Mouse (Mus musculus) heart, adult 2 months (tissue): Measurements from ENCODE around the gene Kcnip3.

Experiments used
- CTCF ChIP-seq: fragments of 200-600 bp; IDR thresholded peaks from 2 replicates; pipeline ENCODE4 v1.8.1; 2022; ENCODE audit warnings: antibody characterized with exemption, mild to moderate bottlenecking, moderate library complexity
- EP300 ChIP-seq: fragments of 200-500 bp; IDR thresholded peaks from 2 replicates; pipeline ENCODE4 v1.6.1; 2011; ENCODE audit warnings: low read depth, low read length, control low read depth; ENCODE audit not compliant: insufficient read depth
- POLR2A ChIP-seq: fragments of 200-500 bp; IDR thresholded peaks from 2 replicates; pipeline ENCODE4 v1.6.1; 2011; ENCODE audit warnings: mild to moderate bottlenecking, low read depth, low read length, control low read depth; ENCODE audit not compliant: insufficient read depth

- no peak for TF ChIP-seq POLR2A
- TF ChIP-seq CTCF: no peak
- TF ChIP-seq EP300: no peak
Observed at GRCm38 (mm10) chr2:127506131-127506632, 15.7 kb downstream of the Kcnip3 start.
